Comparison of ENCODE assay signal across 20 mouse cellular contexts in genomic region chr14:76356161-76356560, GRCm38 (mm10).
"Had no signal": no experiment of that assay in that cellular context is flagged by ENCODE, and none has a peak within 500 bp of the region (broad histone marks: within the 10 kb centered on the region; RNA-seq: fewer than 3 reads in every experiment).

No protein-coding gene starts in this region.

- H3K27ac ChIP-seq: intestine, embryonic 15.5 days; kidney, embryonic 15.5 days; limb, embryonic 15.5 days; liver, embryonic 14.5 days; macrophage; neural tube, embryonic 13.5 days; stomach, postnatal 0 days had no signal

- H3K9me3 ChIP-seq: intestine, embryonic 15.5 days; limb, embryonic 15.5 days; neural tube, embryonic 13.5 days had no signal

- H3K4me2 ChIP-seq: intestine, embryonic 15.5 days; kidney, embryonic 15.5 days; limb, embryonic 15.5 days; liver, embryonic 11.5 days; lung, embryonic 14.5 days; neural tube, embryonic 13.5 days had no signal

- H3K4me1 ChIP-seq: intestine, embryonic 15.5 days; kidney, embryonic 15.5 days; limb, embryonic 15.5 days; neural tube, embryonic 13.5 days had no signal

- DNase-seq: kidney, adult 11 months; kidney, adult 8-10 months; kidney, postnatal 10 days; kidney, postnatal 36 days; liver, postnatal 0 days; lung, embryonic 14.5 days; retina, postnatal 1 day; thymus, adult 2 months; thymus, postnatal 36 days had no signal

- H3K9ac ChIP-seq: intestine, embryonic 15.5 days; kidney, embryonic 15.5 days; limb, embryonic 15.5 days; liver, embryonic 14.5 days; liver, postnatal 0 days; lung, embryonic 14.5 days; neural tube, embryonic 13.5 days had no signal

- H3K4me3 ChIP-seq: intestine, embryonic 15.5 days; kidney, embryonic 15.5 days; limb, embryonic 15.5 days; myocyte; neural tube, embryonic 13.5 days had no signal

- H3K36me3 ChIP-seq: intestine, embryonic 15.5 days; kidney, embryonic 15.5 days; limb, embryonic 15.5 days; neural tube, embryonic 13.5 days had no signal

- ATAC-seq: intestine, embryonic 15.5 days; liver, postnatal 0 days; lung, postnatal 0 days; midbrain, embryonic 16.5 days had no signal

- H3K27me3 ChIP-seq: intestine, embryonic 15.5 days; kidney, embryonic 15.5 days; limb, embryonic 15.5 days; neural tube, embryonic 13.5 days had no signal
